Comparison of ENCODE assay signal across 9 mouse cellular contexts in genomic region chr3:138000724-138001069, GRCm38 (mm10). TPM values are rescaled to one million over a fixed set of nuclear protein-coding genes. Genes with fewer than 3 reads are reported as not detected.
DNase-seq lines count a peak whose midpoint lies in the region; ATAC-seq lines count a peak whose summit lies in the region.
"Had no signal": no experiment of that assay in that cellular context is flagged by ENCODE, and none has a peak within 500 bp of the region (broad histone marks: within the 10 kb centered on the region; RNA-seq: fewer than 3 reads in every experiment).

No protein-coding gene starts in this region.

- H3K27me3 ChIP-seq in heart, embryonic 13.5 days (replicated peaks): no peaks in the 10 kb centered on the region
- no peaks in the 10 kb centered on the region for H3K27me3 ChIP-seq in hindbrain, embryonic 13.5 days

- 0 out of 2 replicates have a peak, but pooled peaks have one; percentile 28 for ATAC-seq in heart, embryonic 13.5 days (ENCODE audit: extremely low read depth, insufficient number of reproducible peaks, low FRiP score, low TSS enrichment)
- ATAC-seq in cerebellum, adult (ENCODE audit: insufficient number of reproducible peaks, low FRiP score, low TSS enrichment): no peak
- ATAC-seq in hindbrain, embryonic 13.5 days (ENCODE audit: low FRiP score): no peak

- H3K36me3 ChIP-seq in heart, embryonic 13.5 days: peaks cover 5% of the 10 kb centered on the region; the same call in 1 of the 2 replicates
- no peaks in the 10 kb centered on the region for H3K36me3 ChIP-seq in hindbrain, embryonic 13.5 days

- H3K4me2 ChIP-seq in heart, embryonic 13.5 days: peak overlapping the region; percentile 65
- H3K4me2 ChIP-seq in hindbrain, embryonic 13.5 days: no peak overlapping the region

- H3K4me1 ChIP-seq in heart, embryonic 13.5 days: peaks cover 81% of the 10 kb centered on the region
- H3K4me1 ChIP-seq in hindbrain, embryonic 13.5 days (replicated peaks): peaks cover 9% of the 10 kb centered on the region; the same call in 1 of the 2 replicates

- peak; percentile 28 to 36 for DNase-seq in cerebellum, postnatal 10 days
- no peak for DNase-seq in cerebellum, postnatal 25 days
- DNase-seq in adrenal gland, postnatal 14 days: peak; percentile 68
- DNase-seq in kidney, postnatal 4 days: peak; percentile 42 to 56
- DNase-seq in embryo, embryonic 9.5 days (ENCODE audit: extremely low spot score): no peak

- peak overlapping the region; percentile 77 for H3K9ac ChIP-seq in heart, embryonic 13.5 days
- no peak overlapping the region for H3K9ac ChIP-seq in hindbrain, embryonic 13.5 days

- peak overlapping the region; percentile 43 for H3K4me3 ChIP-seq in heart, embryonic 13.5 days
- H3K4me3 ChIP-seq in hindbrain, embryonic 13.5 days: no peak overlapping the region

- H3K9me3 ChIP-seq in heart, embryonic 13.5 days: 0 out of 2 replicates have a peak, but pooled peaks cover 7% of the 10 kb centered on the region
- H3K9me3 ChIP-seq in hindbrain, embryonic 13.5 days: peaks cover 8% of the 10 kb centered on the region

- WGBS in heart, embryonic 13.5 days: 17% methylated on average over 4 of the region's 4 CpGs
- 80% methylated on average over 4 of the region's 4 CpGs for WGBS in hindbrain, embryonic 13.5 days

- peak overlapping the region; percentile 94 for H3K27ac ChIP-seq in heart, embryonic 13.5 days (replicated peaks)
- no peak overlapping the region for H3K27ac ChIP-seq in hindbrain, embryonic 13.5 days
- H3K27ac ChIP-seq: macrophage had no signal

RNA-seq across cellular contexts. Expression of gene Dapp1, which starts 19.4 kb away (rescaled TPM):
- 4.9 and 10.1 TPM in 2 replicates for total RNA-seq in adrenal gland, postnatal 14 days (2021)
- polyA plus RNA-seq in heart, embryonic 13.5 days (2015; fragmentation: Nextera tagmentation; extraction: Ambion mirVana): 13.0 and 14.5 TPM in 2 replicates
- 1.8 and 1.9 TPM in 2 replicates for polyA plus RNA-seq in hindbrain, embryonic 13.5 days (2015; fragmentation: Nextera tagmentation; extraction: Ambion mirVana)

Comparison
In these comparisons a context has a peak if more than half of its experiments do, and no peak if none do; other contexts are left out.
1. DNase-seq: peak in cerebellum, postnatal 10 days (2 of 2), adrenal gland, postnatal 14 days (single experiment) and kidney, postnatal 4 days (2 of 2); none in cerebellum, postnatal 25 days (0 of 2) and embryo, embryonic 9.5 days (single experiment).